Mouse (Mus musculus) gastrocnemius, postnatal 36 days (tissue): ENCODE results near the gene Slamf9. TPM values are rescaled to one million over a fixed set of nuclear protein-coding genes. Genes with fewer than 3 reads are reported as not detected.

Experiments
- total RNA-seq, 2 experiments: library from RNA; stranded (reverse); gene quantifications; 2 replicates each; pipeline ENCODE4 v1.2.3; 2021

Slamf9 gene
- total RNA-seq, 2 experiments from 2014 or later = 0.20 to 0.33 TPM

Other genes with a start within 250 kb of the Slamf9 start
- gene Atp1a4, start 216.9 kb upstream of the Slamf9 start, total RNA-seq = under 1 TPM; 0.51 to 0.72 TPM
- gene Igsf8, start 213.7 kb upstream of the Slamf9 start, total RNA-seq = 1 to 10 TPM; 8.4 to 9.8 TPM
- 1,000 to 10,000 TPM in 1 of 2 experiments, 100 to 1,000 TPM in 1; 930 to 1,020 TPM for gene Atp1a2, start 177.3 kb upstream of the Slamf9 start, total RNA-seq
- gene Kcnj9, start 146.0 kb upstream of the Slamf9 start, total RNA-seq = not detected
- not detected for gene Kcnj10, start 134.1 kb upstream of the Slamf9 start, total RNA-seq
- 1 to 10 TPM; 3.3 to 4.0 TPM for gene Pigm, start 98.8 kb upstream of the Slamf9 start, total RNA-seq
- gene Igsf9, start 6.4 kb downstream of the Slamf9 start, total RNA-seq = under 1 TPM; 0.36 to 0.59 TPM
- 10 to 100 TPM; 20.4 to 23.5 TPM for gene Tagln2, start 24.7 kb downstream of the Slamf9 start, total RNA-seq
- under 1 TPM in 1 of 2 experiments, not detected in 1; 0.33 TPM for gene Cfap45, start 45.4 kb downstream of the Slamf9 start, total RNA-seq
- gene Vsig8, start 80.6 kb downstream of the Slamf9 start, total RNA-seq = not detected
- gene Slamf8, start 115.2 kb downstream of the Slamf9 start, total RNA-seq = not detected
- not detected for gene Fcrl6, start 127.2 kb downstream of the Slamf9 start, total RNA-seq
- gene Dusp23, start 157.6 kb downstream of the Slamf9 start, total RNA-seq = 10 to 100 TPM; 30.8 to 31.8 TPM
- gene Crp, start 222.7 kb downstream of the Slamf9 start, total RNA-seq = under 1 TPM in 1 of 2 experiments, not detected in 1; 0.15 TPM